Mouse (Mus musculus): Measurements from ENCODE around the gene Pkp4. TPM values are rescaled to one million over a fixed set of nuclear protein-coding genes. Genes with fewer than 3 reads are reported as not detected.

The Pkp4 gene
- polyA plus RNA-seq, 1 experiment from 2014 or later, result 25.7 TPM

DNA sequence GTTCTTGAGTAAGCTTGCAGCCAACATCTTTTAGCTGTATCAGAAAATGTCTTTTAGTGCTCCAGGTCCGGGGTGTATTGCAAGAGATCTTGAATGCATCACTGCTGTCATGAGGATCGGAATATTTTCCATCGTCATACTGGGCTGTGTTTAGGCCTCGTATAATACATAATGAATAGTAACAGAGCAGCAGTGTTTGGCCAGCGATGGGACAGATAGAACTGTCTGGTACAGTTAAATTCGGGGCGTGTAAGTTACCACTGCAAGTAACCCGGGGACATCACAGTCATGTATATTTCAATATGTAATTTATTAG is 1.6 kb downstream of the Pkp4 start:
- Histone ChIP-seq H3K9ac (ENCODE audit: low read length) (peak overlapping the region; percentile 82), H3K4me3 (ENCODE audit: low read depth, low read length) (peak overlapping the region; percentile 92), H3K9me3 (replicated peaks; ENCODE audit: control insufficient read depth, low read length) (no peaks in the 10 kb centered on the region), H3K4me1 (ENCODE audit: control insufficient read depth, insufficient read depth, low read length) (peaks cover 17% of the 10 kb centered on the region), H3K27ac (ENCODE audit: low read depth, low read length) (no peak overlapping the region), H3K36me3 (ENCODE audit: control insufficient read depth, insufficient read depth, low read length) (no peaks in the 10 kb centered on the region), H3K4me2 (ENCODE audit: low read length) (peak overlapping the region; percentile 81), H3K27me3 (replicated peaks; ENCODE audit: control insufficient read depth, insufficient read depth, low read length) (no peaks in the 10 kb centered on the region)
- peak; percentile 22 for DNase-seq (ENCODE audit: low spot score)
- no peak for ATAC-seq
- WGBS, result 28% methylated on average over 8 of the region's 8 CpGs

DNA sequence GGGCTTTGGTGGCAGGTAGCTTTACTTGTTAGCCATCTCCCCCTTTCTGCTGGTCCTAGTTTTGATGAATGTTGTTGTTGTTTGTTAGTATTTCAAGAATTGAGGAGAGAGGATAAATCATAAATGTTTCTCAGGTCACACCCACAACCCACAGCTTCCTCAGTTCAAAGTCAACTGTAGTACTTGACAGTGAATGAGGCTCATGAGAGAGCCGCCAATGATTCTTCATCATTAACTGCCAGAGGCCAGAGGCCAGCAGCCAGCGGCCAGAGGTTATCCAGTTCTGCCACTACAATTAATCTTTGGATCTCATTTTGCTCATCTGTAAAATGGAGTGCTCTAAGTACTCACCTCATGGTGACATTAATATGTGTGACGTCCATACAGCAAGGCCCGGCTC is 6.3 kb downstream of the Pkp4 start:
- no peak for ATAC-seq
- H3K36me3 ChIP-seq (ENCODE audit: control insufficient read depth, insufficient read depth, low read length), result no peaks in the 10 kb centered on the region

DNA sequence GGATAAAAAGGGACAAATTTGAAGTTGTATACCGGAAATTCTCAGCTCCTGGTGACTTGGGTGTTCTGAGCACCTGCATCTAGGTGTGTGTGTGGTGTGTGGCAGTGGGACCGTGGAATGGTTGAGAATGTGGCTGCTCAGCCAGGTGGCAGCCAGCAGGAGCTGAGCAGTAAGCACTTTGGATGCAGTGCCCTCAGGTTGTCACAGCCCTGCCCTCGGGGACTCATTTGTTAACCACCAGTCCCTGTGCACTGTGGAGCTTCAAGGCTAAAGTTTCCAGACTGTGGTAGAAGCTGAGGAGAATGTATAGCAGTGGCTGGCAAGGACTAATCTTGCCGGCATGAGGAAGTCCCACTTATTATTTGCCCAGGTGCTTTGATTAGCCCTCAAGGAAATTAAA is 7.2 kb downstream of the Pkp4 start:
- Histone ChIP-seq H3K4me2 (ENCODE audit: low read length) (no peak overlapping the region), H3K4me3 (ENCODE audit: low read depth, low read length) (no peak overlapping the region), H3K9me3 (replicated peaks; ENCODE audit: control insufficient read depth, low read length) (no peaks in the 10 kb centered on the region), H3K9ac (ENCODE audit: low read length) (no peak overlapping the region), H3K4me1 (ENCODE audit: control insufficient read depth, insufficient read depth, low read length) (peaks cover 8% of the 10 kb centered on the region), H3K27me3 (replicated peaks; ENCODE audit: control insufficient read depth, insufficient read depth, low read length) (no peaks in the 10 kb centered on the region), H3K27ac (ENCODE audit: low read depth, low read length) (no peak overlapping the region), H3K36me3 (ENCODE audit: control insufficient read depth, insufficient read depth, low read length) (no peaks in the 10 kb centered on the region)
- ATAC-seq, result no peak
- WGBS, result 87% methylated on average over 4 of the region's 4 CpGs
- DNase-seq (ENCODE audit: low spot score), result no peak

More for the DNA sequence above, 6.3 kb downstream of the Pkp4 start:
- Histone ChIP-seq H3K4me3 (ENCODE audit: low read depth, low read length) (no peak overlapping the region), H3K4me1 (ENCODE audit: control insufficient read depth, insufficient read depth, low read length) (peaks cover 12% of the 10 kb centered on the region), H3K4me2 (ENCODE audit: low read length) (no peak overlapping the region), H3K9me3 (replicated peaks; ENCODE audit: control insufficient read depth, low read length) (no peaks in the 10 kb centered on the region), H3K9ac (ENCODE audit: low read length) (no peak overlapping the region), H3K27me3 (replicated peaks; ENCODE audit: control insufficient read depth, insufficient read depth, low read length) (no peaks in the 10 kb centered on the region), H3K27ac (ENCODE audit: low read depth, low read length) (no peak overlapping the region)
- no peak for DNase-seq (ENCODE audit: low spot score)
- WGBS, result 90% methylated on average over 4 of the region's 4 CpGs

DNA sequence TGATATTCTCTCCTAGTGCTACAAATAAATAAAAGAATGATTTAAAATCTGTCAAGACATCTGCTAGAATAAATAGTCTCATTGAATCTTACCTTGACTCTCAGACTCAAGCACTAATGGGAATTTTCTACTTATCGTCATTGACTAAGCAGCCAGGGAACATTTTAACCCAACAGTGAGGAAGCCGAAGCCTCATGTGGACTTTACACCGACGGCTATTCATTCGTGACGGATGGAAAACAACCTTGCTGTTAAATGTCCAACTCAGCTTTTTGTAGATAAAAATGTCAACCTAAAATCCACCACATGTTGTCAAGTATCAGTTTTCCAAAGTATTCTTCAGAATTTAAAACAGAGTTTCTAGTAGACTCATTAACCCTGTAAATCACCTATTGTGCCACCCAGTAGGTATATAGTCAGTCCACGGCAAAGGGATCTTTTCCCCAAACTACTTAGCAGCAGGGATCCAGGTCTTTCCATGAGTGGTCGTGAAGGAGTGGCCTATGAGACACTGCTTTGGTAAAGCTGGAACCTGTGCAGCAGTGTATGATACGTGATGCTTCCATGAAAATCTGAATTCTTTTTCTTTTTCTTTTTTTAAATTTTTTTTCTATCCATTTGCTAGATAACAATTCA is 9.0 kb downstream of the Pkp4 start:
- WGBS, result 77% methylated on average over 9 of the region's 9 CpGs
- no peak overlapping the region for H3K9ac ChIP-seq (ENCODE audit: low read length)
- no peak overlapping the region for H3K4me2 ChIP-seq (ENCODE audit: low read length)
- no peaks in the 10 kb centered on the region for H3K9me3 ChIP-seq (replicated peaks; ENCODE audit: control insufficient read depth, low read length)
- H3K4me1 ChIP-seq (ENCODE audit: control insufficient read depth, insufficient read depth, low read length), result no peaks in the 10 kb centered on the region
- H3K36me3 ChIP-seq (ENCODE audit: control insufficient read depth, insufficient read depth, low read length), result no peaks in the 10 kb centered on the region
- H3K27ac ChIP-seq (ENCODE audit: low read depth, low read length), result no peak overlapping the region
- no peaks in the 10 kb centered on the region for H3K27me3 ChIP-seq (replicated peaks; ENCODE audit: control insufficient read depth, insufficient read depth, low read length)
- no peak overlapping the region for H3K4me3 ChIP-seq (ENCODE audit: low read depth, low read length)
- DNase-seq (ENCODE audit: low spot score) (no peak), ATAC-seq (no peak)

- Histone ChIP-seq H3K36me3 (ENCODE audit: control insufficient read depth, insufficient read depth, low read length) (no peaks in the 10 kb centered on the region), H3K4me1 (ENCODE audit: control insufficient read depth, insufficient read depth, low read length) (no peaks in the 10 kb centered on the region), H3K4me3 (ENCODE audit: low read depth, low read length) (no peak overlapping the region), H3K27me3 (replicated peaks; ENCODE audit: control insufficient read depth, insufficient read depth, low read length) (no peaks in the 10 kb centered on the region), H3K27ac (ENCODE audit: low read depth, low read length) (no peak overlapping the region), H3K4me2 (ENCODE audit: low read length) (no peak overlapping the region), H3K9ac (ENCODE audit: low read length) (no peak overlapping the region), H3K9me3 (replicated peaks; ENCODE audit: control insufficient read depth, low read length) (no peaks in the 10 kb centered on the region)
- WGBS, result 85% methylated on average over 3 of the region's 3 CpGs
- ATAC-seq, result no peak
- no peak for DNase-seq (ENCODE audit: low spot score)
Measured at GRCm38 (mm10) chr2:59170208-59170589, 9.5 kb downstream of the Pkp4 start.

DNA sequence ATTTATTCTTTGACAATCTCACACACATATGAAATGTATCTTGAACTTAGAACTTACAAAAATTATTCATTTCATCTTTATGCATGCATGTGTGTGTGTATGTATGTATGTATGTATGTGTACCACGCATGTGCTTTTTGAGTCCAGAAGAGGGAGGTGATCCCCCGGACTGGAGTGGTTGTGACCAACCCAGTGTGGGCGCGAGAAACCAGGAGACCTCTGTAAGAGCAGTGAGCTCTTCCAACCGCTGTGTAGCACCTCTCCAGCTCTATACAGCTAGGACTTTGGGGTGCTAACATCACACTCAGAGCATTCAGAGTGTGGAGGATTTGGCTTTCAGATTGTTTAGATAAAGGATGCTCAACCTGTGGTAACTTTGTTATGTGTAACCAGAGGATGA is 9.9 kb downstream of the Pkp4 start:
- ATAC-seq (no peak), DNase-seq (ENCODE audit: low spot score) (no peak)
- Histone ChIP-seq H3K27ac (ENCODE audit: low read depth, low read length) (no peak overlapping the region), H3K9ac (ENCODE audit: low read length) (no peak overlapping the region), H3K9me3 (replicated peaks; ENCODE audit: control insufficient read depth, low read length) (no peaks in the 10 kb centered on the region), H3K4me1 (ENCODE audit: control insufficient read depth, insufficient read depth, low read length) (no peaks in the 10 kb centered on the region), H3K27me3 (replicated peaks; ENCODE audit: control insufficient read depth, insufficient read depth, low read length) (no peaks in the 10 kb centered on the region), H3K4me2 (ENCODE audit: low read length) (no peak overlapping the region), H3K36me3 (ENCODE audit: control insufficient read depth, insufficient read depth, low read length) (no peaks in the 10 kb centered on the region), H3K4me3 (ENCODE audit: low read depth, low read length) (no peak overlapping the region)
- 96% methylated on average over 5 of the region's 5 CpGs for WGBS

DNA sequence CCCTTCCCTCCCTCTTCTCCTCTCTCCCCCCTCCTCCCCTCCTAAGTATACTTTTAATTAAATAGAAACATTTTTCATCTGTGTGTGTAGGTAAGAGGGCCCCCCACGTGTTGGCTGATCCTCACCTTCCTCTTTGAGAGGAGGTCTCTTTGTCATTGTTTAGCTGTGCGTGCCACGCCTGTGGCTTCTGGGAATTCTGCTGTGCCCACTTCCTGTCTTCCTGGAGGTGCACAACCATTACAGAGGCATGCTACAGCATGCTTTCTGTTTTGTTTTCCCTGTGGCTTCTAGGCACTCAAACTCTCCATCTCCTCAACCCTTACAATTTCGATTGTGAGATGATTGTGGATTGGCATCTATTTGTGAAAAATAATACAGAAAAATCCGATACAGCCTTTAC is 10.9 kb downstream of the Pkp4 start:
- H3K36me3 ChIP-seq (ENCODE audit: control insufficient read depth, insufficient read depth, low read length), result no peaks in the 10 kb centered on the region
- DNase-seq (ENCODE audit: low spot score), result no peak
- H3K4me2 ChIP-seq (ENCODE audit: low read length), result no peak overlapping the region
- H3K4me3 ChIP-seq (ENCODE audit: low read depth, low read length), result no peak overlapping the region
- H3K4me1 ChIP-seq (ENCODE audit: control insufficient read depth, insufficient read depth, low read length), result no peaks in the 10 kb centered on the region
- no peaks in the 10 kb centered on the region for H3K9me3 ChIP-seq (replicated peaks; ENCODE audit: control insufficient read depth, low read length)
- ATAC-seq, result no peak
- H3K27me3 ChIP-seq (replicated peaks; ENCODE audit: control insufficient read depth, insufficient read depth, low read length), result no peaks in the 10 kb centered on the region
- H3K9ac ChIP-seq (ENCODE audit: low read length), result no peak overlapping the region
- H3K27ac ChIP-seq (ENCODE audit: low read depth, low read length), result no peak overlapping the region
- WGBS, result 82% methylated on average over 5 of the region's 5 CpGs

- no peaks in the 10 kb centered on the region for H3K9me3 ChIP-seq (replicated peaks; ENCODE audit: control insufficient read depth, low read length)
- ATAC-seq (no peak), DNase-seq (ENCODE audit: low spot score) (no peak)
- no peak overlapping the region for H3K27ac ChIP-seq (ENCODE audit: low read depth, low read length)
- WGBS, result 94% methylated on average over 6 of the region's 6 CpGs
- H3K4me3 ChIP-seq (ENCODE audit: low read depth, low read length), result no peak overlapping the region
- no peak overlapping the region for H3K4me2 ChIP-seq (ENCODE audit: low read length)
- H3K9ac ChIP-seq (ENCODE audit: low read length), result no peak overlapping the region
- no peaks in the 10 kb centered on the region for H3K4me1 ChIP-seq (ENCODE audit: control insufficient read depth, insufficient read depth, low read length)
- H3K27me3 ChIP-seq (replicated peaks; ENCODE audit: control insufficient read depth, insufficient read depth, low read length), result no peaks in the 10 kb centered on the region
- no peaks in the 10 kb centered on the region for H3K36me3 ChIP-seq (ENCODE audit: control insufficient read depth, insufficient read depth, low read length)
Measured at GRCm38 (mm10) chr2:59175926-59176325, 15.3 kb downstream of the Pkp4 start.

GRCm38 (mm10) chr2:59178191-59178590 is 17.5 kb downstream of the Pkp4 start:
- Histone ChIP-seq H3K4me3 (ENCODE audit: low read depth, low read length) (no peak overlapping the region), H3K27ac (ENCODE audit: low read depth, low read length) (no peak overlapping the region), H3K4me2 (ENCODE audit: low read length) (no peak overlapping the region), H3K27me3 (replicated peaks; ENCODE audit: control insufficient read depth, insufficient read depth, low read length) (no peaks in the 10 kb centered on the region), H3K36me3 (ENCODE audit: control insufficient read depth, insufficient read depth, low read length) (no peaks in the 10 kb centered on the region), H3K4me1 (ENCODE audit: control insufficient read depth, insufficient read depth, low read length) (no peaks in the 10 kb centered on the region), H3K9ac (ENCODE audit: low read length) (no peak overlapping the region), H3K9me3 (replicated peaks; ENCODE audit: control insufficient read depth, low read length) (no peaks in the 10 kb centered on the region)
- 84% methylated on average over 8 of the region's 8 CpGs for WGBS
- DNase-seq (ENCODE audit: low spot score), result peak; percentile 58
- peak; percentile 50 for ATAC-seq

All from forebrain, embryonic 14.5 days (tissue).